Mouse (Mus musculus) layer of hippocampus, adult 8-10 months (tissue): Measurements from ENCODE around the gene Flot1. TPM values are rescaled to one million over a fixed set of nuclear protein-coding genes. Genes with fewer than 3 reads are reported as not detected.
"Not testable (repeated sequence)": the region's sequence is repeated elsewhere in the genome, so short reads cannot be mapped to it uniquely, and the experiment has no call there.

Experiments
- DNase-seq, 2 experiments: peaks; one replicate each; pipeline ENCODE4 v3.0.0; 2022; ENCODE audit warnings: low spot score in 2 of 2
- total RNA-seq, 4 experiments: library from RNA; stranded (reverse); gene quantifications; 2 replicates each; pipeline ENCODE4 v1.2.4; 2022

The Flot1 gene
- total RNA-seq, 4 experiments from 2014 or later, result 124 to 142 (median 137) TPM

- DNase-seq, result no peak
Measured at GRCm38 (mm10) chr17:35835424-35836140, 12.6 kb downstream of the Flot1 start.

DNA sequence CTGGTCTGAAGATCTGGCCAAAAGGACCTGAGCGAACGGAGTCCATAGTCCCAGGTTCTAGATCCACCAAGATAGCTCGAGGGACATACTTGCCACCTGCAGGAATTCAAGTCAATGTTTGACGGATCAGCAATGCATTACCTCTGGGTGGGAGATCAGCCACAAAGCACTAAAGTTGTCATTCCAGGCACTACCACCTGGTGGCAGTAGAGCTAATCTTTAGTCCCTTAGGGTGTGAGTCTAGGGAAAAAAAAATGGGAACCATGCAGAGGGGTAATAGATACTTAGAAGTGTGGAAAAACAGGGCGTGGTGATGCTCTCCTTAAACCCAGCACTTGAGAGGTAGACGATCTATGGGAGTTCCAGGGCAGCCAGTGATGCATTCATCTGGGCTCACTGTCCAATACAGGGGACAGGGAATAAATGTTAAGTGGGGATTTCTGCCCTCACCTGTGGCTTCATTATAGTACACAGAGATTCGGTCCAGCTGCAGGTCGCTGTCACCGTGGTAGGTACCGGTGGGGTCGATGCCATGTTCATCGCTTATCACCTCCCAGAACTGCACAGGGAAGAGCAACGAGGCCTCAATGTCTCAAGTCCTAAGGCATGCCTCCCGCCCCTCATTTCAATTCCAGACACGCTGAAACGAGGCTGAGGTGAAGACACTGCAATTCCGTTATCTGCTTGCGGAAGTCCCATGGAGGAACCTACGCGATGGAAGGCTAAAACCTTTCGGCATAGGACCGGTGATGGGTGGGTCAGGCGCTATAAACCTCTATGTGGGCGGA is 13.3 kb downstream of the Flot1 start:
- peak in 1 of 2 experiments; percentile 92 for DNase-seq

DNA sequence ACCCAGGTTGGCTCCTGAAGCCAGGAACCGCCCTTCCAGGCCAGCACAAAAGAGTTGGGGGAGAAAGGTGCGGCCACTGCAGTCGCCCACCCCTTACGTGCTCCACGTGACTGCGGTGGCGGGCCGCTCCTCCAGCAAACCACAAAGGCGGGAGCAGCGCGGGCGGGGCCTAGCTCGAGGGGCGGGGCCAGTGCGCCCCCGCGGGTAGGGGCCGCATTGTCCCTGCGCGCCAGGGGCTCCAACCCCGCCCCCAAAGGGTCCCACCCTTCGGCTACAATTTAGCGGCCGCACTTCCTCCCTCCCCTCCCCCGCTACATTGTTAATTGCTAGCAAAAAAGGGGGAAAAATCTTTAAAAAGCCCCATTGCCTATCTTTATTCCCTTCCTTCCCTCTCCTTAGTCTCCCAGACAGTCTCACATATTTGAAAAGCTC is 14.0 kb downstream of the Flot1 start:
- DNase-seq, result peak in 1 of 2 experiments; percentile 72

DNA sequence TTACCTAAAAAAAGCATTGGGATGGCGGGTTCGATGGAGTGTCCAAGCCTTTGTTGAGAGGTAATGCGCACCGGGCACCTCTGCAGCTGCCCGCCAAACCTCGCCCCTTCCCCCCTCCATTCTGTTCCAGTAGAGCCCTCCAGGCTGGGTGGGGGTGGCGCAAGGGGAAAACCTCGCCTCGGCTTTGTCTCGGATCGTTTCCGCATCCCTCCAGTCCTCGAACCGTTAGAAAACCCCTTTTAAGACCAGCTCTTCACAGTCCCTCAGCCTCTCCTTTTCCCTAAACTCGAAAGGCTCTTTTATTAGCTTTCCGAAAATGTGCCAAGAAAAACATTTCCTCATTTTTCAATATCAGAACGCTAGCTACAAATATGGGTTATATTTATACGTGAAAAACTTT is 14.5 kb downstream of the Flot1 start:
- DNase-seq, result no peak

DNA sequence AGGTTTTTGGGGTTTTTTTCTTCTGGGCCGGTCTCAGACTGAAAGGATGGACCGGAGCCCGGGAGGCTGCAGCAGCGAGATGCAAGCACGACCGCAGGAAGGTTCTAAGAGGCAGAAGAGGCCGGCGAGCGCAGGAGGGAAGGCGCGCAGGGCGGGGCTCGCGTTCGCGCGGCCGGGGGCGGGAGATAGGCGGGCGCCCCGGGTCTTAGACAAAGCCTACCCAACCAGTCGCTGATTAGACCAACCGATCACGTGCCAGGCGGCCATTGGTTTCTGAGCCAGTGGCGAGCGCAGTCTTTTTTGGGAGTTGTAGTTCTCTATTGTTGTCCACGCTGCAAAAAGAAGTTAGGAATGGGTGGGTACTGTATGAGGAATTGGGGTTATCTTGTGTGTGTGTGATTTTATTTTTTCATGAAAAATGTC is 15.1 kb downstream of the Flot1 start, which contains the start of gene Tubb5:
Gene Tubb5, minus strand, starts transcription at position 185 of the 423 bp plus-strand sequence.
- DNase-seq, result peak; percentile 96

- DNase-seq, result no peak
Measured at GRCm38 (mm10) chr17:35838570-35838969, 15.5 kb downstream of the Flot1 start.

- not testable (repeated sequence) for DNase-seq
Measured at GRCm38 (mm10) chr17:35839002-35839401, 16.0 kb downstream of the Flot1 start.

DNA sequence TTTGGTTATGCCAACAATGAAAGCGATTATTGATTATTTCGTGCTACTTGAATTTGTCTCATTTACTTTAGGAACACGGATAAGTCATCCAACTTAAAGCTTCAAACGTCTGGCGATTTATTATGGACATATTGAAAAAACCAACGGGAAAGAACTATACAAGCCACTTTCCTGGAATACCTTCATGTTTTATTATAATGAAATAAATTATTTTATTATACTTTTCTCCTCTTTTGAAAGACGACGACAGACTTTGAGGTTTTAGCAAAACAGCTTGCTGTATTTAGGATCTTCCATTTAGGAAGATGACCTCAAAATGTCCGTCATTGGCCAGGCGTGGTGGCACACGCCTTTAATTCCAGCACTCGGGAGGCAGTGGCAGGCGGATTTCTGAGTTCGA is 17.5 kb downstream of the Flot1 start:
- no peak for DNase-seq

- peak; percentile 100 for DNase-seq
Measured at GRCm38 (mm10) chr17:35841076-35841950, 18.3 kb downstream of the Flot1 start, which contains the start of gene Mdc1. TSS of gene Mdc1 (plus strand) at chr17:35841515.

GRCm38 (mm10) chr17:35842006-35842405 is 19.0 kb downstream of the Flot1 start:
- DNase-seq, result no peak

- DNase-seq, result no peak
Measured at GRCm38 (mm10) chr17:35843514-35843913, 20.5 kb downstream of the Flot1 start.

DNA sequence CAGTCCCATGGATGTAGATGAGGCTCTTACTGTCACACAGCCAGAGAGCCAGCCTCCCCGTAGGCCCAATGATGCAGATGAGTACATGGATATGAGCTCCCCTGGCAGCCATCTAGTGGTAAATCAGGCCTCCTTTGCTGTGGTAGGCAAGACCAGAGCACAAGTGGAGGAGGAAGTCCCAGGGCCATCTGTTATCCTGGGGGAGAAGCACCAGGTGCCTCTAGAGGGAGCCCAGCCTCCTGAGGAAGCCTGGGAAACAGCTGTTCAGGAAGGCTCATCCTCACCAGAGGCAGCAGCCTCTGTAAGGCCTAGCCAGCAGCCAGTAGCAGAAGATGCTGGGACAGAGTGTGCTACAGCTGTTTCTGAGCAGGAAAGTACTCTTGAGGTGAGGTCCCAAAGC is 25.1 kb downstream of the Flot1 start:
- no peak for DNase-seq

- DNase-seq, result no peak
Measured at GRCm38 (mm10) chr17:35850974-35851373, 27.9 kb downstream of the Flot1 start.

DNA sequence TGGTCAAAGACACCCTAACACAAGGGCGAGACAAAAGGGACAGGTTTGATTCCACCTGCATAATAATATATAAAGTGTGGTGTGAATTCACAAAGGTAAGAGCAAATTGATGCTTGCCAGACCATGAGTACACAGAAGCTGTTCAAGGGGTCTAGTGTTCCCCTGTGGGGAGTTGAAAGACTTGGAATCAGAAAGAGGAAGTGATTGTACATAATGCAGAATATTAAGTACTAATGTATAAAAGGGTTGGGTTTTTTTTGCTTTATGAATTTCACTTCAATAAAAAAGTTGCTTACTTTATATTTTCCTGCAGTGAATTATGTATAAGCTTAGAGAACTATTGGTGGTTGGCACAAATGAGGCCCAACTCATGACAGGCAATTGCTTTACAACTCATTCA is 36.3 kb downstream of the Flot1 start:
- DNase-seq, result no peak

- DNase-seq, result no peak
Measured at GRCm38 (mm10) chr17:35859835-35860234, 36.8 kb downstream of the Flot1 start.

- no peak for DNase-seq
Measured at GRCm38 (mm10) chr17:35860831-35861197, 37.8 kb downstream of the Flot1 start.

DNA sequence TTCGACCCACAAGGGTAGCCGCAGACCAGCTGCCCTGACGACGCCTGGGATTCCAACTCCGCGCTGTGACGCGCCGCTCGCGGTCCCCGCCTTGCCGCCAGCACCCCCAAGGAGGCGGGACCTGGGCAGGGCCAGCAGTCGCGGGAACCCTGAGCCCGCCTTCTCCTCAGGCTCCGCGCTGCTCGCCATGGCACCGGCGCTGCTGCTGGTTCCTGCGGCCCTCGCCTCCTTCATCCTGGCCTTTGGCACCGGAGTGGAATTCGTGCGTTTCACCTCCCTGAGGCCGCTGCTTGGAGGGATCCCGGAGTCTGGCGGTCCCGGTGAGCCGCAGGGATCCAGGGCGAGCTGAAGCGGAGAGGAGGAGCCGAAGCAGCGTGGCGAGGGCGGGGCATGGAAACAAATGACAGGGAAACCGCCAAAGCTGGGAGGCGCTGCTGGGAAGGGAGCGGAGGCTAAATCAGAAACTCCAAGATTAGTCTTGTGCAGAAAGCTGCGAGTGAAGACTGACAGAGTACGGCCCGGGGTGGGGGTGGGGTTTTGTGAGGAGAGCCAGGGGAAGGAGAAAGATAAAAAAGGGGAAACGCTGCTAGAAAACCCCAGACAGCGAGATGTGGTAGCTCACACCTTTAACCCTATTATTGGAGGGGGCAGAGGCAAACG is 38.3 kb downstream of the Flot1 start, which contains the start of gene Nrm:
Gene Nrm, plus strand, starts transcription at position 121 of the 660 bp plus-strand sequence.
- DNase-seq, result peak; percentile 76 to 81

DNA sequence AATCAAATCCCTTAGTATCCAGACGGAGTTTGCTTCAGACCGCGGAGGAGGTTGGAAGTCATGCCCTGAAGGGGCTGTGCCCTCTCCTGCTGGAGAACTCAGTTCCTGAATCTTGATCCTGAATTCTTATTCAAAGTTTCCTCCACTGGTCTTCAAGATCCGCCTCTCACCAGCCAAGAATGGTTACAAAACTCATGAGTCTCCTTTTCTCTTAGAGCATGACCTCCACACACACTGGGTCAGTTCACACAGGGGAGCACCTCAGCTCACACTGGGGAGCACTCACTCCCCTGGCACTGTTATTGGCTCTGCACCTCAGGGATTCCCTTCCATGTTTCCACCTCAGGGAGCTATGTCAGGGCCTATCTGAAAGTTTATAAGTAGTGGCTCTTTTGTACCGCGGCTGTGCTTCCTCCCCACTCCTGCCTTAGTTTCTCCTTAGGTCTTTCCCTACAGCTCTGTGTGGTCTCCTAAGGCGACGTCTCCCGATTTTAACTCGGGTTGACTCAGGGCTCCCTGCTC is 41.9 kb downstream of the Flot1 start:
- no peak for DNase-seq

GRCm38 (mm10) chr17:35865481-35866280 is 42.7 kb downstream of the Flot1 start, which contains the start of gene Ppp1r18:
TSS of gene Ppp1r18 (plus strand) at chr17:35865593.
- no peak for DNase-seq
